Mouse (Mus musculus): ENCODE results near the gene Cybrd1. TPM values are rescaled to one million over a fixed set of nuclear protein-coding genes. Genes with fewer than 3 reads are reported as not detected.

Gene Cybrd1
- polyA plus RNA-seq, 1 experiment from 2014 or later, result 1.1 TPM

DNA sequence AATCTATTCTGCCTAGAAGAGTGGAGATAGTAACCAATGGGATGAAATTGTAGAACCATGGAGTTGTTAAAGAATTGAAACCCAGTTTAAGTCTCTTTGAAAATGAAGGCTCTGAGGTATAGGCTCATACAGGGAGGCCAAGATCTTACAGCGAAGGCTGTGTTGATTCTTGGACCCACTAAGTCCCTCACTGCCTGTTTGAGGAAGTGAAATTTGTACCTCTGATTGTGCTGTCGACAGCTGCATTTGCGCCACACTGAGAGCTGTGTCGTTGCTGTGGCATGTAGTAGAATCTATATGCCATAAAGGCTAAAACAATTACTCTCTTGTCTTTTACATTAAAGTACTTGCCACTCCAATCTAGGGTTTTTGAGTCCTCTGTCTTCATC lies 14.4 kb upstream of the Cybrd1 start:
- Histone ChIP-seq H3K9me3 (replicated peaks) (no peaks in the 10 kb centered on the region), H3K4me3 (no peak overlapping the region), H3K27ac (no peak overlapping the region), H3K4me1 (replicated peaks) (no peaks in the 10 kb centered on the region), H3K27me3 (no peaks in the 10 kb centered on the region), H3K9ac (no peak overlapping the region), H3K36me3 (peaks cover 4% of the 10 kb centered on the region; the same call in 1 of the 2 replicates), H3K4me2 (no peak overlapping the region)
- WGBS, result 64% methylated on average over 4 of the region's 4 CpGs
- ATAC-seq (replicated peaks; ENCODE audit: insufficient number of reproducible peaks, insufficient read depth, low FRiP score, low read depth), result no peak

DNA sequence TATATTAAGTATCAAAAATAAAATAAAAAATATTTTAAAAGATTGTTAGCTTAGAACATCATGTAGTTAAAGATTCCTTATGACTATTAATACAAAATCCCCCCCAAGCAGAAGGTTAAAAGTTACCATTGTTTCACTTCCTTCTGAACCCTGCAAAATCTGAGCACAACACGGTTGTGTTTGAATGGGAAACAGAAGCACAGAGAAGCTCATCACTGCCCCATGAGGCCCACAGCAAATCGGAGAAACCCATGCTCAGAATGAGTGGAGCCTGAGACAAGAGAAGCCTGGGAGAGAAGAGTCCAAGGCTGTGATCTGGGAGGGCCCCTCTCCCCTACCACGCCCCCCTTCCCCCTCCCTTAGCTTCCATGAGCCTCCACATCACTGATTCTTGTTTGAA lies 13.0 kb upstream of the Cybrd1 start:
- no peak overlapping the region for H3K9ac ChIP-seq
- ATAC-seq (replicated peaks; ENCODE audit: insufficient number of reproducible peaks, insufficient read depth, low FRiP score, low read depth), result no peak
- no peaks in the 10 kb centered on the region for H3K4me1 ChIP-seq (replicated peaks)
- H3K27me3 ChIP-seq, result no peaks in the 10 kb centered on the region
- H3K4me2 ChIP-seq, result no peak overlapping the region
- peaks cover 4% of the 10 kb centered on the region; the same call in 1 of the 2 replicates for H3K36me3 ChIP-seq
- H3K4me3 ChIP-seq, result no peak overlapping the region
- no peaks in the 10 kb centered on the region for H3K9me3 ChIP-seq (replicated peaks)
- WGBS, result 63% methylated on average over 3 of the region's 3 CpGs
- no peak overlapping the region for H3K27ac ChIP-seq

DNA sequence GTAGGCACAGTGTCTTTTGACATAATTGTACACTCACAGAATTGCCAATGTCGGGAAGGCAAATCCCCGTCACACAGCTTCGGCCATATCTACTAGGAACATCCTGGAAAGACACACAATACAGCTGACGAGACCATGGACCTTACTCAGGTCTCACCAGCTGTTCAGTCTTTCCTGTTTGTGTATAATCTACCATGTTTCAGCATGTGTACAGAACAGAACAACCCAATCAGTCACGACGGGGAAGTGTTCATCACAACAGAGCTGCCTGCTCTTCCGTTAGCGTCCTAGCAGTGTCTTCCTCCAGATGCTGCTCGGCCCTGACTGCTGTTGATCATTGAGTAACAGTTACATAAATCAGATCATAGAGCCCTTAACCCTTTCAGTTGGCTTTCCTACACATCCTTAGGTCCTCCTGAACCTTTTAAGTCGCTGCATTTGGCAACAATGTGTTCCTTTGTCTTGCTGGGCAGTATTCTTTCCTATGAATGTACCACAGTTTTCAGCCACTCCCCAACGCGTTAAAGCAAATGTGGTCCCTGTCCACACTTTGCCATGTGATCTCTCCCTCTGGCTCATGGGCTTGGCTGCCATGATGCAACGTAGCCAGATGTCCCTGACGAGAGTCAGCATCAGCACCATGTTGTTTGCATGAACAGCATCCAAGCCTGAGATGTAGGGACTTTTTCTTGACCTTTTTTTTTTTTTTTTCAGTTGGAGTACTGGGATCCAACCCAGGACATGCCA lies 12.1 kb upstream of the Cybrd1 start:
- no peak for ATAC-seq (replicated peaks; ENCODE audit: insufficient number of reproducible peaks, insufficient read depth, low FRiP score, low read depth)
- H3K27ac ChIP-seq, result no peak overlapping the region
- H3K9ac ChIP-seq, result no peak overlapping the region
- no peaks in the 10 kb centered on the region for H3K9me3 ChIP-seq (replicated peaks)
- no peak overlapping the region for H3K4me3 ChIP-seq
- H3K36me3 ChIP-seq, result peaks cover under 1% of the 10 kb centered on the region; the same call in 1 of the 2 replicates
- H3K4me2 ChIP-seq, result no peak overlapping the region
- no peaks in the 10 kb centered on the region for H3K4me1 ChIP-seq (replicated peaks)
- H3K27me3 ChIP-seq, result no peaks in the 10 kb centered on the region
- 67% methylated on average over 14 of the region's 14 CpGs for WGBS

DNA sequence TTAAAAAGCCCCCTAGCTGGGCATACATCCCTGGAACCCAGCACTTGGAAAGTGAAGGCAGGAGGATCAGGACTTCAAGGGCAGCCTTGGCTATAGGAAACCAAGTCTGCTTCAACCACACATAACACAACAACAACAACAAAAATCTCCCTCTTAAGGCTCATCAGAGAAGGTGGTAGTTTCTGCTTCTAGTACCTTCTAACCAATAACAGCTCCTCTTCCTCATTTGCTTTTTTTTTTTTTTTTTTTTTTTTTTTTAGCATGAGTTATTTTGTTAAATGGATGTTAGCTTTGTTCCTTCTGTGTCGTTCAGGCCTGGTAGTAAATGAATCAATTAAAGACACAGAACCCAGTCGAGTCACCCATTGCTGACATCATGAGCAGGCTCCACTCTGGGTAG lies 10.5 kb upstream of the Cybrd1 start:
- no peaks in the 10 kb centered on the region for H3K9me3 ChIP-seq (replicated peaks)
- no peak overlapping the region for H3K27ac ChIP-seq
- no peaks in the 10 kb centered on the region for H3K4me1 ChIP-seq (replicated peaks)
- no peak overlapping the region for H3K9ac ChIP-seq
- H3K4me2 ChIP-seq, result no peak overlapping the region
- ATAC-seq (replicated peaks; ENCODE audit: insufficient number of reproducible peaks, insufficient read depth, low FRiP score, low read depth), result no peak
- no peaks in the 10 kb centered on the region for H3K36me3 ChIP-seq
- no peak overlapping the region for H3K4me3 ChIP-seq
- no peaks in the 10 kb centered on the region for H3K27me3 ChIP-seq
- 69% methylated on average over 2 of the region's 2 CpGs for WGBS

DNA sequence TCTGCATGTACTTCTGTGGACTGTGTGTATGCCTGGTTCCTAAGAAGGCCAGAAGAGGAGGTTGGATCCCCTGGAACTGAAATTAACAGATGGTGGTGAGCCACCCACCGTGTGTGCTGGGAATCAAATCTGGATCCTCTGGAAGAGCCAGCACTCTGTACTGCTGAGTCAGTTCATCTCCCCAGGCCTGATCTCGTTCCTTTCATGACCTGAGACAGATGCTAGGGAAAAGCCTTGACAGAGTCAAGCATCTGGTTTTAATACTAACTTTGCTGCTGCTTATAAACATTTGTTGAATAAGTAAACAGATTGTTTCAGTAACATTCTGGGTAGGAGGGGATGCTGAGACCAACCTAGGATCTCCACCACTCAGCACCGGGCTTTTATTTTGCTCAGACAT lies 9.2 kb upstream of the Cybrd1 start:
- Histone ChIP-seq H3K36me3 (no peaks in the 10 kb centered on the region), H3K27ac (no peak overlapping the region), H3K9ac (no peak overlapping the region), H3K4me1 (replicated peaks) (no peaks in the 10 kb centered on the region), H3K4me2 (no peak overlapping the region), H3K4me3 (no peak overlapping the region), H3K9me3 (replicated peaks) (no peaks in the 10 kb centered on the region), H3K27me3 (no peaks in the 10 kb centered on the region)
- 76% methylated on average over 3 of the region's 3 CpGs for WGBS
- no peak for ATAC-seq (replicated peaks; ENCODE audit: insufficient number of reproducible peaks, insufficient read depth, low FRiP score, low read depth)

DNA sequence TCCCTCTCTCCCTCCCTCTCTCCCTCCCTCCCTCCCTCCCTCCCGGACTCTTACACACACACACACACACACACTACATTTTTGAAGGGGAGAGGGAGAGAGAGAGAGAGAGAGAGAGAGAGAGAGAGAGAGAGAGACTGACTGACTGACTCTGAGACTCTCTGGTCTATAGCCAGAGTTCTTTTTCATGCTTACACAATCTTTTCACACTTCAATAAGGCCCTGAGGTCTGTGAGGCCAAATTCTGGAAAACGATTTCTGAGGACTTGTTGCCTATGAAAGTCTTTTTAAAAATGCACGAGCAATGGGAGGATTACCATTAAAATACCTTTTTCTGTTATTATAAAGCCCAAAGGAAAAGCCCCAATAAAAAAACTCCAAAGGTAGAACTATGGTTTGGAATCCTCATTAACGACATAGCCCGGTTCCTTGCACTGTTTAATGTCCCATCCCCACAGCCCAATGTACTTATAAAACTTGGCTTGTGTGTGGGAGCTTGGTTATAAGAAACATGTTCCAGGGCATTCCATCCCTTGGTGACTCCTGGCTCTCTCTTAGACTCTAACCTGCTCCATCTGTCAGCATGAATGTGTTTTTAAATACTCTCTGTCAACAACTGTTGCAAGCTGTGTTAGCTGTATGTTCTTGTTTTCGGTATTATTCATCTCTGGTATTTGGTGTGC lies 4.1 kb upstream of the Cybrd1 start:
- Histone ChIP-seq H3K27ac (no peak overlapping the region), H3K27me3 (peaks cover 14% of the 10 kb centered on the region), H3K4me2 (no peak overlapping the region), H3K4me1 (replicated peaks) (peaks cover 14% of the 10 kb centered on the region), H3K4me3 (no peak overlapping the region), H3K9me3 (replicated peaks) (no peaks in the 10 kb centered on the region), H3K36me3 (no peaks in the 10 kb centered on the region), H3K9ac (no peak overlapping the region)
- ATAC-seq (replicated peaks; ENCODE audit: insufficient number of reproducible peaks, insufficient read depth, low FRiP score, low read depth), result no peak
- 52% methylated on average over 6 of the region's 6 CpGs for WGBS

DNA sequence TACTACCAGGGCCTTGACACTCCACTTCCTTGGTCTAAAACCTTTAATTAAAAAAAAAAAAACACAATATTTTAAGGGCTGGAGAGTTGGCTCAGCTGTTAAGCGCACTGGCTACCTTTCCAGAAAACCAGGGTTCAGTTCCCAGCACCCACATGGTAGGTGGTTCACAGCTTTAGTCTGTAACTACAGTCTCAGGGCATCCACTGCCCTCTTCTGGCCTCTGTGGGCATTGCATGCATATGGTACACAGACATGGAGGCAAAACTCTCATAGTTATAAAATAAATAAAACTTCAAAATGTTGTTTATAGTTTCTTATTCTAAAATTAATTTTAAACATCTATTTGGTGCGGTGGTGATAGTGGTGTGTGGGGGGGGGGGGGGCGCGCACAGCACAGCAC lies 1.6 kb upstream of the Cybrd1 start:
- no peak for ATAC-seq (replicated peaks; ENCODE audit: insufficient number of reproducible peaks, insufficient read depth, low FRiP score, low read depth)
- no peak overlapping the region for H3K27ac ChIP-seq
- peaks cover 17% of the 10 kb centered on the region for H3K4me1 ChIP-seq (replicated peaks)
- no peak overlapping the region for H3K4me3 ChIP-seq
- H3K27me3 ChIP-seq, result peaks cover 29% of the 10 kb centered on the region
- no peak overlapping the region for H3K9ac ChIP-seq
- H3K9me3 ChIP-seq (replicated peaks), result no peaks in the 10 kb centered on the region
- WGBS, result 91% methylated on average over 4 of the region's 4 CpGs
- H3K4me2 ChIP-seq, result no peak overlapping the region
- no peaks in the 10 kb centered on the region for H3K36me3 ChIP-seq

DNA sequence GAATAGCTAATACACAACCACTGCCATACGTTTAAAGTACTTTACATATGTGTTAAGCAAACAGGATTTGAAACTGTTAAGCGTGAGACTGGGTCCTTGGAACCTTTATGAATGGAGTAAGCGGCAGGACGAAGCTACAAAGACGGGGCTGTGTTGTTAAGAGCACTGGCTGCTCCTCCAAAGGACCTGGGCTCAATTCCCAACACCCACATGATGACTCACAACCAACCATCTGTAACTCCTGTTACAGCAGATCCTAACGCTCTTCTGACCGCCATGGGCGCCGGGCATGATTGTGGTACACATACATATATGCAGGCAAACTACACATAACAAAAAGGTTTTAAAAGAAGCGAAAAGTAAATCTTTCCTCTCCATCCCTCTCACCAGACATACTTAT lies 3.1 kb downstream of the Cybrd1 start:
- ATAC-seq (replicated peaks; ENCODE audit: insufficient number of reproducible peaks, insufficient read depth, low FRiP score, low read depth), result no peak
- peaks cover 22% of the 10 kb centered on the region for H3K4me1 ChIP-seq (replicated peaks)
- no peaks in the 10 kb centered on the region for H3K9me3 ChIP-seq (replicated peaks)
- no peak overlapping the region for H3K9ac ChIP-seq
- peaks cover 29% of the 10 kb centered on the region for H3K27me3 ChIP-seq
- no peak overlapping the region for H3K27ac ChIP-seq
- 86% methylated on average over 10 of the region's 10 CpGs for WGBS
- H3K4me2 ChIP-seq, result no peak overlapping the region
- H3K36me3 ChIP-seq, result no peaks in the 10 kb centered on the region
- H3K4me3 ChIP-seq, result no peak overlapping the region

DNA sequence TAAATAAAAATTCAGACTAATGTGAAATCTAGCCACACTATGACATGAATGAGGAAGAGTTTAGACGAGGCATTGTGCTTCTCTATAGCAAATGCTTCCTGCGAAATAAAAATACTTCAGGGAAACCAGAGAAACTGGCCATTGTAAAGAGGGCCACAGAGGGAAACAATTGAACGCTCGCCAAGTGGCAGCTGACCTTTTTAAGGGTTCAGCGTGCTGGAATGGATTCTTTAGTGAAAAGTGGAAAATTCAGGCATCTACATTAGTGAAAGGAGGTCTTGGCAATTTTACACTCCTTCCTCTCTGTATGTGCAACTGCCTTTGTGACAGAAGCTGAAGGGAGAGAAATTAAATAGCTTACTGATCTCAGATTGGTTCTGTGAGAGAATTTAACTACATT lies 3.7 kb downstream of the Cybrd1 start:
- Histone ChIP-seq H3K4me2 (no peak overlapping the region), H3K27me3 (peaks cover 29% of the 10 kb centered on the region), H3K4me3 (no peak overlapping the region), H3K36me3 (no peaks in the 10 kb centered on the region), H3K9me3 (replicated peaks) (no peaks in the 10 kb centered on the region), H3K27ac (no peak overlapping the region), H3K9ac (no peak overlapping the region), H3K4me1 (replicated peaks) (peaks cover 22% of the 10 kb centered on the region)
- ATAC-seq (replicated peaks; ENCODE audit: insufficient number of reproducible peaks, insufficient read depth, low FRiP score, low read depth), result no peak
- 57% methylated on average over 5 of the region's 5 CpGs for WGBS

DNA sequence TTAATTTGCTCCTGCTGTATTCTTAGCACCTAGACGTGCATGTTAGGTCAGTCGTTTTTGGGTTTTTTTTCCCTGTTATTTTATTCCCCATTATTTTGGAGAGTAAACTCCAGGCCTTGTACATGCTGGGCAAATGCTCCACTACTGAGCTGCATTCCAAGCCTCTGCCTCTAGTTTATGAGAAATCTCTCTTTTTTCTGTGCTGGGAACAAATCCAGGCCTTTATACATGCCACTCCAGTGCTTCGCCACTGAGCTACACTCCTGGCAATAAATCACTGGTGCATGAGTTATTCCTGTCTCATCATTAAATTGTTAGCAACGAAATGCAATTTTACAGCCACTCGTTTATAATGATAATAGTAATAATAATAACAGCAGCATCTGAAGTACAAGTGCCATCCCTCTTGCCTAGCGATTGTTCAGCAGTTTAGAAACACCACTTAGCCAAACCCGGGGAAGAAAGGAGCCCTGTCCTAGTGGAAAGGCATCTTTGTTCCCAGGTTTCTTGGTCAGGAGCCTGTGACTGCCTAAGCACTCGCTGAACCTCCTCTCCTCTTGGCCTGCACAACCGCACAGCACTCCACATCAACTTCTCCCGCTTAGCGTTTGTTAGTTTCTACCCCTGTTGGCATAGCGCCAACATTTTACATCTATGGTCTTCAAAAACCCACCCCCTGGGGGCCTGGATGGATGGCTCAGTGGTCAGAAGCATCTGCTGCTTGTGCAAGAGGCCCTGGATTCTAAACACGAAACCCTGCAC lies 4.7 kb downstream of the Cybrd1 start:
- no peak for ATAC-seq (replicated peaks; ENCODE audit: insufficient number of reproducible peaks, insufficient read depth, low FRiP score, low read depth)
- Histone ChIP-seq H3K9me3 (replicated peaks) (no peaks in the 10 kb centered on the region), H3K4me2 (no peak overlapping the region), H3K36me3 (no peaks in the 10 kb centered on the region), H3K27ac (no peak overlapping the region), H3K27me3 (peaks cover 19% of the 10 kb centered on the region), H3K4me3 (no peak overlapping the region), H3K4me1 (replicated peaks) (peaks cover 19% of the 10 kb centered on the region), H3K9ac (no peak overlapping the region)
- WGBS, result 79% methylated on average over 13 of the region's 13 CpGs

DNA sequence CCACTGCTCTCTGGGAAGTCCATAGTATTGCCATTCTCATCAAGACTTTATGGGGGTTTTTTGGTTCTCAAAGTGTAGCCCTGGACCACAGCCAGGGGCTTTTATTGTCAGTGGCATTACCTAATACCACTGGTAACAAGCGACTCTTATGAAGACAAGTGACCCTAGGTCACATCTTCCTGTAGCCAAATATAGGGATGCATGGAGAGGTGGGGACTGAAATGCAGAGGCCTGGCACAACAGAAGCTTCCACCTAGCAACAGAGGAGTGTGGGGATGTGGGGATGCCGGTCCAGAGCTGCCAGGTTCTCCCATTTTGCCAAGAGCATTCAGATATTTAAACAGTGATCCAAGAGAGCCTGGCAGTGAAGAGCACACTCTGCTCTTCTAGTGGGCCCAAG lies 5.9 kb downstream of the Cybrd1 start:
- Histone ChIP-seq H3K9ac (no peak overlapping the region), H3K4me3 (no peak overlapping the region), H3K9me3 (replicated peaks) (no peaks in the 10 kb centered on the region), H3K4me1 (replicated peaks) (peaks cover 8% of the 10 kb centered on the region; the same call in 1 of the 2 replicates), H3K27ac (no peak overlapping the region), H3K4me2 (no peak overlapping the region), H3K36me3 (no peaks in the 10 kb centered on the region), H3K27me3 (peaks cover 15% of the 10 kb centered on the region)
- WGBS, result 37% methylated on average over 2 of the region's 2 CpGs
- no peak for ATAC-seq (replicated peaks; ENCODE audit: insufficient number of reproducible peaks, insufficient read depth, low FRiP score, low read depth)
